Mouse (Mus musculus): ENCODE results near the gene Nt5c. TPM values are rescaled to one million over a fixed set of nuclear protein-coding genes. Genes with fewer than 3 reads are reported as not detected.
"Not testable (repeated sequence)": the region's sequence is repeated elsewhere in the genome, so short reads cannot be mapped to it uniquely, and the experiment has no call there.

Gene Nt5c
- polyA plus RNA-seq, 1 experiment from 2014 or later, result 41.9 TPM

DNA sequence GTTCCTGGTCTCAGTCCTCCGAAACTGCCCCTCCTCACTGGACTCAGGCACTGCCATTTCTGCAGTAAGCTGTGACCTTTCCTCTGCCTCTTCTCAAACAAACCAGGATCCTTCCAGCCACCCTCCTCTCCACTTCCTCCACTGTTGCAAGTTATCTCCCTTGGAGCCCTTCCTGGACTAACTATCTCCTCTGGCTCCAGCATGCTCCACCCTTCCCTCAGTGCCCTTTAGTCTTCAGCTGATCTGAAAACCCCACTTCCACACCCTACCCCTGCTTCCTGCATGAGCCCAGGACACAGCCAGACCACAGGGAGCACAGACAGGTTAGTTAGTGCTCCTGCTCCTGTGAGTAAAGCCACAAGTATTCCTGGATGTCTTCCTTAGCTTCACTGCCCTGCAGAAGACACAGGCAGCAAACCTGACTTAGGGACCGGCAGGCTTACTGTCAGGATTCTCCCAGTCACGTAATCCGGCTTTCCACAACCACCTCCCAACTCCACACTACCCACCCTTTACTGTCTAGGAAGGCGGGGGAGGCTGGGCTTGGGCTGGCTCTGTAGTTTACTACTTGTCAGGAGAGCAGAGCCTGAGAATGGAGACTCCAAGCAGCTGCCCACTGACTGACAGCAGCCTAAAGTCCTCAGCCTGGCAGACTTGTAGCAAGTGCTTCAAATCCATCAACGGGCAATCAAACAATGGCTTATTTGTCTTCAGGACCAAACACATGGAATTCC lies 18.3 kb upstream of the Nt5c start:
- H3K4me1 ChIP-seq (replicated peaks), result peaks cover 85% of the 10 kb centered on the region

DNA sequence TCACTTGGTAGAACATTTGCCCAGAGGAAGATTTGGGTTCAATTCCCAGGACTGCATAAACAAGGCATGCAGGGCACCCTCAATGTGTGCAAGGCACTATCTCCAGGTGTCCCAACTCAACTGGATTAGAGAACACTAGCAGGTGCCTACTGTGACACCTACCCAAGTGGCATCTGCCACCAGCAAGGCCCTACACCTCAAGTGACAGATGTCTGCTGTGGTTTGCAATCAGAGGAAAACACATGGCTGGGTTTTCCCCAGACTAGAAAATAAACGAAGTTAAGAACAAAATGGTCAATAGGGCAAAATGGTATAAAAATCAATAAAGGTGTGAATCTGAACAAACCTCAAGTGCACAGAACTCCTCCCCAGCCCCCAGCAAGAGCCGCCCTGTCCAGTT lies 16.4 kb upstream of the Nt5c start:
- H3K27me3 ChIP-seq, result no peaks in the 10 kb centered on the region
- no peaks in the 10 kb centered on the region for H3K9me3 ChIP-seq (replicated peaks)
- H3K4me2 ChIP-seq, result peak overlapping the region; percentile 32
- no peak overlapping the region for H3K9ac ChIP-seq
- ATAC-seq (ENCODE audit: insufficient read depth), result no peak
- peaks cover 85% of the 10 kb centered on the region for H3K4me1 ChIP-seq (replicated peaks)
- peaks cover 20% of the 10 kb centered on the region for H3K36me3 ChIP-seq (replicated peaks)
- peak overlapping the region; percentile 89 for H3K27ac ChIP-seq (replicated peaks)
- H3K4me3 ChIP-seq (replicated peaks), result no peak overlapping the region
- 34% methylated on average over 2 of the region's 2 CpGs for WGBS (ENCODE audit: insufficient replicate concordance)

More for the DNA sequence above, 18.3 kb upstream of the Nt5c start:
- Histone ChIP-seq H3K4me2 (peak overlapping the region; percentile 78), H3K4me3 (replicated peaks) (peak overlapping the region; percentile 91), H3K27ac (replicated peaks) (peak overlapping the region; percentile 89), H3K27me3 (no peaks in the 10 kb centered on the region), H3K36me3 (replicated peaks) (peaks cover 4% of the 10 kb centered on the region), H3K9ac (peak overlapping the region; percentile 42), H3K9me3 (replicated peaks) (no peaks in the 10 kb centered on the region)
- ATAC-seq (ENCODE audit: insufficient read depth), result peak; percentile 31
- WGBS (ENCODE audit: insufficient replicate concordance), result 40% methylated on average over 6 of the region's 6 CpGs

DNA sequence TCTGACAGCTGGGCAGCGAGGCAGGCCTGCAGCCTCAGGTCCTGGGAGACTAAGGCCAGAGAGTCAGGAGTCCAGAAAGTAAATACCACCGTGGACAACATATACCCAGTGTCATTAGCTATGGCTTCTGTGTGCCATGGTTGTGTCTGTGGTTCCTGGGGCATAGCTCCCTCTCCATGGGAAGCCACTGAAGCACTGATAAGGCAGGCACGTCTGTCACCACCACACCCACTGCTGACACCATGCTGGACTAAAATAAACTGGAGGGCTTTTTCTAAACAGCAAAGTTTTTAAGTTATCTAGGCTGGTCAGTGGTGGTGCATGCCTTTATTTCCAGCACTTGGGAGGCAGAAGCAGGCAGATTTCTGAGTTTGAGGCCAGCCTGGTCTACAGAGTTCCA lies 14.9 kb upstream of the Nt5c start:
- H3K9me3 ChIP-seq (replicated peaks), result no peaks in the 10 kb centered on the region
- peaks cover 34% of the 10 kb centered on the region for H3K36me3 ChIP-seq (replicated peaks)
- H3K9ac ChIP-seq, result peak overlapping the region; percentile 57
- no peaks in the 10 kb centered on the region for H3K27me3 ChIP-seq
- peaks cover 70% of the 10 kb centered on the region for H3K4me1 ChIP-seq (replicated peaks)
- peak overlapping the region; percentile 89 for H3K27ac ChIP-seq (replicated peaks)
- peak overlapping the region; percentile 72 for H3K4me2 ChIP-seq
- ATAC-seq (ENCODE audit: insufficient read depth), result peak; percentile 74
- H3K4me3 ChIP-seq (replicated peaks), result peak overlapping the region; percentile 34
- 17% methylated on average over 3 of the region's 3 CpGs for WGBS (ENCODE audit: insufficient replicate concordance)

DNA sequence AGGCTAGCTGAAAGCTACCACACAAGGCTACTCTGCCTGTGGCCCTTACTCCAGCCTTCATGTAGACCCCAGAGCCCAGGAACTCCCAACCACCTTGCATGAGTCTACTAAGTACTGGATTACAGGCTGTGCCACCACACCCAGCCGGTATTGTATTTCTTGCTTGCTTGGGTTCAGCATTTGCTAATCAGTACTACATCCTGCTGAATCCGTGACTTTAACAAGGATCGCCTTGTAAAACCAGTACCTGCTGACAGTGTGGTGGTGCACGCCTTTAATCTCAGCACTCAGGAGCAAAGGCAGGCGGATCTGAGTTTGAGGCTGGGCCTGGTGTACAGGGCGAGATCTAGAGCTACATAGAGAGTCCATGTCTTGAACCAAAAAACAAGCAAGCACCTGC lies 11.0 kb upstream of the Nt5c start:
- WGBS (ENCODE audit: insufficient replicate concordance), result 90% methylated on average over 6 of the region's 6 CpGs
- Histone ChIP-seq H3K9me3 (replicated peaks) (no peaks in the 10 kb centered on the region), H3K9ac (no peak overlapping the region), H3K36me3 (replicated peaks) (peaks cover 71% of the 10 kb centered on the region), H3K27me3 (no peaks in the 10 kb centered on the region), H3K4me3 (replicated peaks) (no peak overlapping the region), H3K4me1 (replicated peaks) (peaks cover 31% of the 10 kb centered on the region), H3K27ac (replicated peaks) (no peak overlapping the region), H3K4me2 (no peak overlapping the region)
- no peak for ATAC-seq (ENCODE audit: insufficient read depth)

DNA sequence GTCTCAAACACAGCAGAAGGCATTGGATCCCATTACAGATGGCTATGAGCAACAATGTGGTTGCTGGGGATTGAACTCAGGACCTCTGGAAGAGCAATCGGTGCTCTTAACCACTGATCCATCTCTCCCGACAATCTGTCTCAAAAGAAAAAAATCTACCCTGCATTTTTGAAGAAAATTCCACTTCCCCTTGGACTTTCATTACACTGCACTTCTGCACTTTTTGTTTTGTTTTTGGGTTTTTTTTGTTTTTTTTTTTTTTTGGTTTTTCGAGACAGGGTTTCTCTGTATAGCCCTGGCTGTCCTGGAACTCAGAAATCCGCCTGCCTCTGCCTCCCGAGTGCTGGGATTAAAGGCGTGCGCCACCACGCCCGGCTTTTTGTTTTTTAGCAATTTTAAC lies 4.9 kb upstream of the Nt5c start:
- whole genome bisulfite sequencing (ENCODE audit: insufficient replicate concordance), result 84% methylated on average over 9 of the region's 9 CpGs
- not testable (repeated sequence) for ATAC-seq (ENCODE audit: insufficient read depth); H3K27me3 ChIP-seq; H3K4me2 ChIP-seq; H3K4me3 ChIP-seq (replicated peaks); H3K9ac ChIP-seq; H3K27ac ChIP-seq (replicated peaks); H3K9me3 ChIP-seq (replicated peaks)
- H3K4me1 ChIP-seq (replicated peaks), result peaks cover 14% of the 10 kb centered on the region
- H3K36me3 ChIP-seq (replicated peaks), result peaks cover 47% of the 10 kb centered on the region

DNA sequence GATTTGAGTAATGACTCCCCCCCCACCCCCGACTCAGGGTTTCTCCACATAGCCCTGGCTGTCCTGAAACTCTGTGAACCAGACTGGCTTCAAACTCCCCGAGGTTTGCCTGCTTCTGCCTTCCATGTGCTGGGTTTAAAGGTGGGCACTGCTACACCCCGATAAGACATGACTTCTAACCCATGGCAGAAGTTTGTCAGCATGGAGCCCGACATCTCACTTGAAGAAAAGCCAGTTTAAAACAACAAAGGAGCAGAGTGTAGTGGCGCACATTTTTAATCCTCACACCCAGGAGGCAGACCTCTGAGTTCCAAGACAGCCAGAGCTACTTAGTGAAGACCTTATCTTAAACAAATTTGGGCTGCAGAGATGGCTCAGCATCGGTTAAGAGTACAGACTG lies 725 bp upstream of the Nt5c start:
- no peaks in the 10 kb centered on the region for H3K27me3 ChIP-seq
- H3K4me1 ChIP-seq (replicated peaks), result peaks cover 28% of the 10 kb centered on the region
- no peaks in the 10 kb centered on the region for H3K9me3 ChIP-seq (replicated peaks)
- 23% methylated on average over 6 of the region's 6 CpGs for WGBS (ENCODE audit: insufficient replicate concordance)
- ATAC-seq (ENCODE audit: insufficient read depth), result no peak
- H3K9ac ChIP-seq, result peak overlapping the region; percentile 74
- peaks cover 26% of the 10 kb centered on the region for H3K36me3 ChIP-seq (replicated peaks)
- peak overlapping the region; percentile 87 for H3K27ac ChIP-seq (replicated peaks)
- peak overlapping the region; percentile 85 for H3K4me3 ChIP-seq (replicated peaks)
- peak overlapping the region; percentile 97 for H3K4me2 ChIP-seq

DNA sequence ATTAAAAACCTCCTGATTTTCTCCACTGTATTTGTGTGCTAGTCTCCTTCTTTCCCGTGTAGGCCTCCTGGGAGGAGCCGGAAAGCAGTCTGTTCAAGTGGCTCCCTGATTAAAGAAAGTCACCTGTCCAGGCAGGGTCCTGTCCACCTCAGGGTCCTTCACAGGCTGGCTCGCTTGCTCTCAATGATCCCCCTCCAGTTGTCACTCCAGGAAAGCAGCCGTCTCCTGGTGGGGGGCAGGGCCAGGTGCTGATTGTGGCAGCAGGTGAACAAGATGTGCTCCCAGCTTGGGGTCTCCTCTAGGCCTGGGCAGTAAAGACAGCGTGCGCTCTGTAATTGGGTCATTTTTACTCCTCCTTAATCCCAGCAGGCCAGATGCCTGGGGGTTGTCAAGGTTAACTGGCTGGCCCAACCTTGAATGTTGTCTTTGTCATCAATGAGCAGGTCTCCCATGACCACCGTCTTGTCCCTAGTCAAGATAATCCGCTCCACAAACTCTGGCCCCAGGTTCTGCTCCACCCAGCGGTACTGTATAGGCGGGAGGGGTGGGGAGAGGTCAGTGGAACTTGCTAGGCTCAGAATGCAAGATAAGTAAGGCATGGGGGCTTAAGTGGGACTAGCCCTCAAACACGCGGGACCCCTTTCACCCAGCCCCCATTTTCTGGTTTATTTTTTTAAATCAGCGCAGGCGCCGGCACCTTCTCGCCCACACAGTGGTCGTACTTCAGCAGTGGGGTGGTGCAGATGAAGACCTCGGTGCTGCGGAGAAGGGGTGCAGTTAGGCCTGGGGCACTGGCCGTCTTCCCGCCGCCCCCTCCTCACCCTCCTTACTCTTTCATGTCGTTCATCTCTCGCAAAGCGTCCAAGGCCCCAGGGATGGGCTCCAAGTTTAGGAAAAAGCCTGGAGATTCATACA lies 964 bp downstream of the Nt5c start:
- Histone ChIP-seq H3K9ac (peak overlapping the region; percentile 74), H3K27ac (replicated peaks) (peak overlapping the region; percentile 87; the same call in 1 of the 2 replicates), H3K4me1 (replicated peaks) (peaks cover 28% of the 10 kb centered on the region), H3K9me3 (replicated peaks) (no peaks in the 10 kb centered on the region), H3K36me3 (replicated peaks) (peaks cover 19% of the 10 kb centered on the region), H3K4me3 (replicated peaks) (peak overlapping the region; percentile 85), H3K27me3 (no peaks in the 10 kb centered on the region), H3K4me2 (peak overlapping the region; percentile 97)
- whole genome bisulfite sequencing (ENCODE audit: insufficient replicate concordance), result 25% methylated on average over 25 of the region's 25 CpGs
- ATAC-seq (ENCODE audit: insufficient read depth), result no peak

DNA sequence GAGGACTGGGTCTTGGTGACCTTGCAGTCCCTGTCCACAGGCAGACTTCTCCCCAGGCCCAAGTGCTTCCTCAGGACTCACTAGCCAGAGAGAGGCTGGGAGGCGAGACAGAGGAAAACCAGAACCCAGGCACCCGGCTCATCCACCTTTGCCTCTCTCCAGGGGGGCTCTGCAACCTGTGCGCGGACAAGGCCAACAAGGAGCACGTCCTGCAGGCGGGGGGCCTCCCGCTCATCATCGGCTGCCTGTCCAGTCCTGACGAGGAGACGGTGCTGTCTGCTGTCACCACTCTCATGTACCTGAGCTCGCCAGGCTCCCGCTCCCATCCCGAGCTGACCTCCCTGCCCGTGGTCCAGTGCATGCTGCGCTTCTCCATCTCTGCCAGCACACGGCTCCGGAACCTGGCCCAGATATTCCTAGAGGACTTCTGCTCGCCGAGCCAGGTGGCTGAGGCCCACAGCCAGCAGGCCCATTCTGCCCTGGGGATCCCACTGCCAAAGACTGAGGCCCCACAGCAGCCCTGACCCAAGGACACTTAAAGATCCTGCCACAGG lies 3.0 kb downstream of the Nt5c start:
- WGBS (ENCODE audit: insufficient replicate concordance), result 85% methylated on average over 19 of the region's 19 CpGs
- no peak for ATAC-seq (ENCODE audit: insufficient read depth)
- no peak overlapping the region for H3K27ac ChIP-seq (replicated peaks)
- no peak overlapping the region for H3K4me2 ChIP-seq
- H3K4me1 ChIP-seq (replicated peaks), result peaks cover 30% of the 10 kb centered on the region
- peaks cover 19% of the 10 kb centered on the region for H3K36me3 ChIP-seq (replicated peaks)
- no peak overlapping the region for H3K4me3 ChIP-seq (replicated peaks)
- no peaks in the 10 kb centered on the region for H3K27me3 ChIP-seq
- no peaks in the 10 kb centered on the region for H3K9me3 ChIP-seq (replicated peaks)
- no peak overlapping the region for H3K9ac ChIP-seq

DNA sequence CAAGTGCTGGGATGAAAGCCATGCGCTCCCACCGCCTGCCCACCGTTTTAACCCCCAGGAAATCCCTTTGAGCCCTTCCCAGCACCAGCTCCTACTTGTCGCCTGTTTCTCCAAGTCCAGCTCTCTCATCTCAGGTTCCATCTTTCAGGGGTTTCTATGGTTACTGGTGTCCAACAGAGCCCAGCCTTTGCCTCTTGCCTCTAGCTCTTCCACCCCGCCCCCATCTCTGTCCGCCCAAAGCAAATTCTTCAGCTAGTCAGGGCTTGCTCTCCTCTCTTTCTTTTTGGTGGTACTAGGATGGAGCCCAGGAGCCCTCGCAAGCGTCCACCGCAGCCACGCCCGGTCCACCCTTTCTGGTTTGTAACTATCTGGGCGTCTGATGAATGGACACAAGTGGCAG lies 6.5 kb downstream of the Nt5c start:
- 80% methylated on average over 12 of the region's 12 CpGs for WGBS (ENCODE audit: insufficient replicate concordance)
- Histone ChIP-seq H3K9me3 (replicated peaks) (no peaks in the 10 kb centered on the region), H3K4me2 (no peak overlapping the region), H3K4me1 (replicated peaks) (peaks cover 5% of the 10 kb centered on the region), H3K4me3 (replicated peaks) (no peak overlapping the region), H3K27ac (replicated peaks) (no peak overlapping the region), H3K27me3 (no peaks in the 10 kb centered on the region), H3K9ac (no peak overlapping the region), H3K36me3 (replicated peaks) (peaks cover 16% of the 10 kb centered on the region)
- ATAC-seq (ENCODE audit: insufficient read depth), result no peak

DNA sequence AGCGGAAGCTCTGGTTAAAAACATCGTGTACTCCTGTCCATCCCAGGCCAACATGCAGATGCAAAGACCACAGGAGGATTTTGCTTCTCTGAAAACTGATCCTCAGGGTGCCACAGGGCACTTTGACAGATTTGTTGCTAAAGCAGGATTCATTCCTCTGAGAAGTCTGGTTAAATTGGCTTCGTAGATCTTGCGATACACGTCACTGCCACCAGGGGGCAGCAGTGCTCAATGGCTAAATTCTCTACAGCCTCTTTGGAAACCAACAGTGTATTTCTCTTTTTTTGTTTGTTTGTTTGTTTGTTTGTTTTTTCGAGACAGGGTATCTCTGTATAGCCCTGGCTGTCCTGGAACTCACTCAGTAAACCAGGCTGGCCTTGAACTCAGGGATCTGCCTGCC lies 7.9 kb downstream of the Nt5c start:
- no peak for ATAC-seq (ENCODE audit: insufficient read depth)

DNA sequence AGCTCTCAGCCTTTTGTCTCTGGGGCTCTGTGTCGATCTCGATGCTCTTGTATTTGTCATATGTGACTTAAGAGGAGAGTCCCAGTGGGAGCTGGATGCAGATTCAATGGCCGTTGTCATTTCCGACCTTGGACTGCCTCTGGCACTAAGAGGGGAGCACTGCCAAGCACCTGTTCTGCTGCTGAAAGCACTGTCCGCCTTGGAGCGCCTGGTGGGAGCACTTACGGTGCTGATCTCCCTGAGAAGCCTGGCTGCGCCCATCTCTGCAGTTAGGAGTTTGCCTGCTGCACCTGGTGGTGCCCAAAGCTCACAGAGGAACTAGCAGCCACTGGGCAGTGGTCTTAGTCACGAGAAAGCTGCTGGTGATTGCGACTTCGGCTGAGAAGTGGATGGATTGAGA lies 8.4 kb downstream of the Nt5c start:
- H3K27me3 ChIP-seq, result no peaks in the 10 kb centered on the region
- 0 out of 2 replicates have a peak, but pooled peaks cover 6% of the 10 kb centered on the region for H3K4me1 ChIP-seq (replicated peaks)
- H3K27ac ChIP-seq (replicated peaks), result no peak overlapping the region
- H3K9ac ChIP-seq, result no peak overlapping the region
- ATAC-seq (ENCODE audit: insufficient read depth), result no peak
- no peak overlapping the region for H3K4me3 ChIP-seq (replicated peaks)
- no peaks in the 10 kb centered on the region for H3K9me3 ChIP-seq (replicated peaks)
- peaks cover under 1% of the 10 kb centered on the region; the same call in 1 of the 2 replicates for H3K36me3 ChIP-seq (replicated peaks)
- WGBS (ENCODE audit: insufficient replicate concordance), result 64% methylated on average over 11 of the region's 11 CpGs
- H3K4me2 ChIP-seq, result no peak overlapping the region

More for the DNA sequence above, 7.9 kb downstream of the Nt5c start:
- Histone ChIP-seq H3K36me3 (replicated peaks) (peaks cover 5% of the 10 kb centered on the region), H3K4me2 (no peak overlapping the region), H3K4me3 (replicated peaks) (no peak overlapping the region), H3K9me3 (replicated peaks) (no peaks in the 10 kb centered on the region), H3K4me1 (replicated peaks) (0 out of 2 replicates have a peak, but pooled peaks cover 6% of the 10 kb centered on the region), H3K27me3 (no peaks in the 10 kb centered on the region), H3K27ac (replicated peaks) (no peak overlapping the region), H3K9ac (no peak overlapping the region)
- WGBS (ENCODE audit: insufficient replicate concordance), result 19% methylated on average over 6 of the region's 6 CpGs

Data from liver, embryonic 15.5 days (tissue).